Mouse (Mus musculus) lung, embryonic 15.5 days (tissue): ENCODE results near the gene Srrm3. TPM values are rescaled to one million over a fixed set of nuclear protein-coding genes. Genes with fewer than 3 reads are reported as not detected.

Experiments
- ATAC-seq: fragments of 200-750 bp; cut with Nextera tagmentation; 2 replicates; pipeline ENCODE4 v1.8.0; 2017; ENCODE audit warnings: moderate number of reproducible peaks, borderline replicate concordance; ENCODE audit not compliant: low FRiP score, low TSS enrichment; ENCODE audit errors: extremely low read depth
- H3K27ac ChIP-seq: fragments of 300-500 bp; sonication (generic); 2 replicates; pipeline ENCODE4 v1.5.1; 2015; ENCODE audit warnings: moderate library complexity, mild to moderate bottlenecking, inconsistent platforms
- H3K27me3 ChIP-seq: fragments of 300-500 bp; sonication (generic); 2 replicates; pipeline ENCODE4 v1.6.1; 2015; ENCODE audit warnings: inconsistent platforms
- H3K36me3 ChIP-seq: fragments of 300-500 bp; sonication (generic); 2 replicates; pipeline ENCODE4 v1.6.1; 2015; ENCODE audit warnings: inconsistent platforms
- H3K4me1 ChIP-seq: fragments of 300-500 bp; sonication (generic); 2 replicates; pipeline ENCODE4 v1.6.1; 2015; ENCODE audit warnings: inconsistent platforms
- H3K4me2 ChIP-seq: fragments of 300-500 bp; sonication (generic); 2 replicates; pipeline ENCODE4 v1.6.1; 2015; ENCODE audit warnings: inconsistent platforms, mild to moderate bottlenecking, moderate library complexity
- H3K4me3 ChIP-seq: fragments of 300-500 bp; sonication (generic); 2 replicates; pipeline ENCODE4 v1.5.1; 2015; ENCODE audit warnings: mild to moderate bottlenecking, inconsistent platforms
- H3K9ac ChIP-seq: fragments of 300-500 bp; sonication (generic); 2 replicates; pipeline ENCODE4 v1.6.1; 2015; ENCODE audit warnings: inconsistent platforms
- H3K9me3 ChIP-seq: fragments of 300-500 bp; sonication (generic); 2 replicates; pipeline ENCODE4 v1.6.1; 2016; ENCODE audit warnings: inconsistent platforms
- WGBS: fragments of 180-500 bp; shearing (Covaris S2); methylation state at CpG from one replicate; pipeline ENCODE4 v1.1.7; 2015; 5-methylcytosine and 5-hydroxymethylcytosine counted together
- polyA plus RNA-seq: library from polyadenylated mRNA; unstranded; fragments of >200 nt; fragmentation: Nextera tagmentation; extraction: Ambion mirVana; gene quantifications from 2 replicates; pipeline ENCODE4 v1.2.1, GENCODE M21; 2015

Gene Srrm3
- polyA plus RNA-seq, 1 experiment from 2014 or later, result 0.64 TPM

DNA sequence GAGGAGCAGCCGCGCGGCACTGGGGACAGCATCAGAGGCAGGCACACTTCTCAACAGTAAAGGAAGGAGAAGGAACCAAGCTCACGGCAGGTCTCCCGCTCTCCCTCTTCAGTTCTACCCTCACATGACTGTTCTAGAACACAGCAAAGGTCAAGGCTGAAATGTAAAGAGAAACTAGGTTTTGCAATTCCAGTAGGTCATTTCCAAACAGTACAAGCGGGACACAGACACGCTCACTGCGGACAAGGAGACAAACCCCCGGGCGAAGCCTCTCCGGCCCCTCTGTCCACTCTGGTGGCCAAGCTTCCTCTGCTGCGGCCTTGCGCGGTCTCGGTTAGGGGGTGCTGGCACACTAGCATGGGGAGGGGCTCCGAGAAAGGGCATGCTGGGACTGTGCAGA, 102.3 kb downstream of the Srrm3 start:
- peaks cover 47% of the 10 kb centered on the region for H3K36me3 ChIP-seq
- H3K4me3 ChIP-seq, result no peak overlapping the region
- H3K27me3 ChIP-seq, result no peaks in the 10 kb centered on the region
- H3K4me1 ChIP-seq, result peaks cover 36% of the 10 kb centered on the region
- 87% methylated on average over 16 of the region's 16 CpGs for WGBS
- no peak overlapping the region for H3K9ac ChIP-seq
- H3K9me3 ChIP-seq, result no peaks in the 10 kb centered on the region
- no peak overlapping the region for H3K4me2 ChIP-seq
- ATAC-seq, result no peak
- H3K27ac ChIP-seq, result peak overlapping the region; percentile 20; the same call in 1 of the 2 replicates

- Histone ChIP-seq H3K27ac (no peak overlapping the region), H3K36me3 (peaks cover 47% of the 10 kb centered on the region), H3K9ac (no peak overlapping the region), H3K27me3 (no peaks in the 10 kb centered on the region), H3K9me3 (no peaks in the 10 kb centered on the region), H3K4me1 (peaks cover 36% of the 10 kb centered on the region), H3K4me2 (no peak overlapping the region), H3K4me3 (no peak overlapping the region)
- WGBS, result 81% methylated on average over 10 of the region's 10 CpGs
- ATAC-seq, result no peak
Observed at GRCm38 (mm10) chr5:135909646-135910045, 103.0 kb downstream of the Srrm3 start.

DNA sequence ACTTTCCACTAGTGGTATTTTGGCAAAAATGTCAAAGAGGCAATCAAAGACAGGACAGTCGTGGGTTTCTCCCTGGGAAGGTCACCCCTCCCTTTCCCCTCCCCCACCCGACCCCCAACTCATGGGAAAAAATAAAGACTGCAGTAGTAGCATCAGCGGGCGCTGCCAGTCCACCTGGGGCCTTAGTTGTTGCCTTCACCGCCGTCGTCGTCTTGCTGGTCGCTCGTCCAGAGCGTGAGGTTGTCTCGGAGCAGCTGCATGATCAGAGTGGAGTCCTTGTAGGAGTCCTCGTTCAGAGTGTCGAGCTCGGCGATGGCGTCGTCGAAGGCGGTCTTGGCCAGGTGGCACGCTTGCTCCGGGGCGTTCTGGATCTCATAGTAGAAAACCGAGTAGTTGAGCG, 104.1 kb downstream of the Srrm3 start:
- no peak overlapping the region for H3K27ac ChIP-seq

DNA sequence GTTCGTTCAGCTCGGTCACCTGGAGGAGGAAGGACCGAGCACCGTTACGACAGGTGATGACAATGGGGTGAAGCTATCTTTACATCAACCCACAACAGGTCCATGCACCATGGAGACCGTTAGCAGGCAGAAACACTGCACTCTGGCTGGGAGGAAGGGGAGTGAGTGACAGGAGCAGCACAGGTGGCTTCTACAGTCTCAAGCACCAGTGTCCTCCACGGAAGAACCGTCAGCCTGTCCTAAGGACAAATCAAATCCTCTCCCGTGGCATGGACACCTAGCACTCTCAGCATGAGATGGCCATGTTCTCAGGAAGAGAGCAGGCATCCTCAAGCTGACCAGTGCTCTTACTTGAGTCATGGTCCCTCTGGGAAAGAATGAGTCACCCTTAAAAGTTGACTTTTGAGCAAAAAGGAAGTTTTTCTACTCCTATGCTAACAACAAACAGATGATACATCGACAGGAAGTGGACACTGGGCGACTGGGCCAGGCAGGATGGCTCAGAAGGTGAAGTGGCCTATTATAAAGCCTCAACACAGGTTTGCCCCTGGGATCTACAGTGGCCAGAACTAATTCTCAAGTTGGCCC, 105.0 kb downstream of the Srrm3 start:
- Histone ChIP-seq H3K4me2 (no peak overlapping the region), H3K27ac (no peak overlapping the region), H3K27me3 (no peaks in the 10 kb centered on the region), H3K4me1 (peaks cover 24% of the 10 kb centered on the region), H3K4me3 (no peak overlapping the region), H3K9me3 (no peaks in the 10 kb centered on the region), H3K36me3 (peaks cover 47% of the 10 kb centered on the region), H3K9ac (no peak overlapping the region)
- no peak for ATAC-seq
- WGBS, result 82% methylated on average over 11 of the region's 11 CpGs

More for the DNA sequence above, 104.1 kb downstream of the Srrm3 start:
- Histone ChIP-seq H3K9me3 (no peaks in the 10 kb centered on the region), H3K36me3 (peaks cover 47% of the 10 kb centered on the region), H3K9ac (no peak overlapping the region), H3K4me1 (peaks cover 30% of the 10 kb centered on the region), H3K4me2 (no peak overlapping the region), H3K27me3 (no peaks in the 10 kb centered on the region), H3K4me3 (no peak overlapping the region)
- WGBS, result 85% methylated on average over 25 of the region's 25 CpGs
- no peak for ATAC-seq

- H3K4me1 ChIP-seq, result peaks cover 13% of the 10 kb centered on the region
- peaks cover 41% of the 10 kb centered on the region for H3K36me3 ChIP-seq
- no peak for ATAC-seq
- 64% methylated on average over 5 of the region's 5 CpGs for WGBS
- no peak overlapping the region for H3K9ac ChIP-seq
- no peaks in the 10 kb centered on the region for H3K9me3 ChIP-seq
- no peak overlapping the region for H3K27ac ChIP-seq
- H3K27me3 ChIP-seq, result no peaks in the 10 kb centered on the region
- H3K4me2 ChIP-seq, result no peak overlapping the region
- H3K4me3 ChIP-seq, result no peak overlapping the region
Observed at GRCm38 (mm10) chr5:135913201-135913600, 106.5 kb downstream of the Srrm3 start.

DNA sequence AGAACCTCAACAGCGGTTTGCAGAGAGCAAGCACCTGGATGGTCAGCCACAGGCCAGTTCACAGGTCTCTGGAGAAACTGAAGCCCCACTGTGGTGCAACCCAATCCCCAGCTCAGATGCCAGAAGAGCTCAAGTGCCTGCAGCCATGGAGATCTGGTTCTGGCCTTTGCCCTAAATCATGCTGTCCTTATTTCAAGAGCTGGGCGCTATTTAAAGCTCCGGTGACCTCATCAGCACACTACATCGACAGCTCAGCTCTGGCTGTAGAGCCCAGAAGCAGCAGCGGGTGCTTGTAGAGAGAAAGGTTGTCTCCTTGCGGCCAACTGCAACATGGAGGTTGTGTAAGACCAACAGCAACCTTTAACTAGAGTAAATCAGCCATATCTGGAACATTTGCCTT, 107.5 kb downstream of the Srrm3 start:
- no peaks in the 10 kb centered on the region for H3K9me3 ChIP-seq
- no peaks in the 10 kb centered on the region for H3K27me3 ChIP-seq
- H3K4me3 ChIP-seq, result no peak overlapping the region
- 0 out of 2 replicates have a peak, but pooled peaks have one; percentile 25 for ATAC-seq
- no peak overlapping the region for H3K9ac ChIP-seq
- peaks cover 43% of the 10 kb centered on the region for H3K36me3 ChIP-seq
- WGBS, result 73% methylated on average over 6 of the region's 6 CpGs
- peaks cover 10% of the 10 kb centered on the region for H3K4me1 ChIP-seq
- H3K4me2 ChIP-seq, result no peak overlapping the region
- no peak overlapping the region for H3K27ac ChIP-seq

- ATAC-seq, result no peak
- no peak overlapping the region for H3K4me3 ChIP-seq
- no peak overlapping the region for H3K27ac ChIP-seq
- no peak overlapping the region for H3K9ac ChIP-seq
- no peaks in the 10 kb centered on the region for H3K27me3 ChIP-seq
- H3K4me1 ChIP-seq, result peaks cover 9% of the 10 kb centered on the region; the same call in 1 of the 2 replicates
- H3K36me3 ChIP-seq, result peaks cover 40% of the 10 kb centered on the region
- H3K4me2 ChIP-seq, result no peak overlapping the region
- no peaks in the 10 kb centered on the region for H3K9me3 ChIP-seq
- 69% methylated on average over 6 of the region's 6 CpGs for WGBS
Observed at GRCm38 (mm10) chr5:135916051-135916565, 109.4 kb downstream of the Srrm3 start.

DNA sequence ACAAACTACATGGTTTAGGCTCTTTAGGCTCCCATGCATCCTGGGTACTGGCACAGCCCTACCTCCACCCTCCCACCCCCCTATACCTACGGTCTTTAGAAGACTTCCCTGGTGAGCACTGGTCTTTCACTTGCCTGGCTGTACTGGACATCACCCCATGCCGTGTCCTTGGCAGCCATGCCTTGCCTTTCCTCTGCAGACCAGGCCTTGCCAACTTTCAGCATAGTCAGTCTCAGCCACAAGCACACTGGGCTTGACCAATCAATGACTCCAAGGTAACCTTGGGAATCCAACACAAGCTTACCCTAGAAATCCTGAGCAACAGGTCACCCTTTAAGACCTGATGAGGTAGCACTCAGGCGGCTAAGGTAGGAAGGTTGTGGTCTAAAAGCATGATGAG, 109.9 kb downstream of the Srrm3 start:
- H3K9me3 ChIP-seq, result no peaks in the 10 kb centered on the region
- H3K27ac ChIP-seq, result no peak overlapping the region
- no peak overlapping the region for H3K4me2 ChIP-seq
- H3K4me3 ChIP-seq, result no peak overlapping the region
- H3K27me3 ChIP-seq, result no peaks in the 10 kb centered on the region
- peaks cover 9% of the 10 kb centered on the region; the same call in 1 of the 2 replicates for H3K4me1 ChIP-seq
- ATAC-seq, result no peak
- peaks cover 40% of the 10 kb centered on the region for H3K36me3 ChIP-seq
- no peak overlapping the region for H3K9ac ChIP-seq
- WGBS, result 80% methylated on average over 3 of the region's 3 CpGs

DNA sequence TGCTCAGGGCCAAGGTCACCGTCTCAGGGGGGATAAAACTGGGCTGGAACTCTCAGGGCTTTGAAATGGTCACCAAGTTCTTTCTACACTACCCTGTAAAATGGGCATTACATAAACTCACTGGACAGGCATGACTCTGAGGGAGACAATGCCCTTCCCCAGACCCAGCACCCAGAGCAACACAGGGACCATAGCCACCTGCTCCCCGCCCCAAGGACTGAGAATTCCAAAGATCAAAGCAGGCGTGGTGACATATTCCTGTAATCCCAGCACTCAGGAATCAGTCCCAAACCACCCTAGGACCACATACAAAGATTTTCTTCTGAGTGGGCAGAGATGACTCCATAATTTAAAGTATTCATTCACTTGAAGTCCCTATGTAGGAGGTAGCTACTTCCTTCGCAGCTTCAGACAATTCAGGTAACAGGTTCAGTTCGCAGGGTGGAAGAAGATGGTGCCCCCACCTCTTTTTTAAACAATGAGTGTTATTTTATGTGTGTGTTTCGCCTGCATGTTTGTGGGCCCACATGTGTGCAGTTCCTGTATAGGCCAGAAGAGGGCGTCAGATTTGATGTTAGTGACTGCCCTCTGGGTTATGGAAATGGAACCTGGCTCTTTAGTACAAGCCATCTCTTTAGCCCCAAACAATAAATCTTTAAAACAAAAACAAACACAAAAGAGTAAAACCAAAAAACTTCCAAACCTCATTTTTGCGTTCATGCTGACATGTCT, 110.8 kb downstream of the Srrm3 start:
- Histone ChIP-seq H3K9me3 (no peaks in the 10 kb centered on the region), H3K36me3 (peaks cover 45% of the 10 kb centered on the region), H3K4me2 (no peak overlapping the region), H3K9ac (no peak overlapping the region), H3K4me3 (no peak overlapping the region), H3K27ac (no peak overlapping the region), H3K27me3 (no peaks in the 10 kb centered on the region), H3K4me1 (peaks cover 9% of the 10 kb centered on the region; the same call in 1 of the 2 replicates)
- no peak for ATAC-seq
- 90% methylated on average over 8 of the region's 8 CpGs for WGBS

- peaks cover 49% of the 10 kb centered on the region for H3K36me3 ChIP-seq
- no peak overlapping the region for H3K4me3 ChIP-seq
- no peak for ATAC-seq
- peaks cover 9% of the 10 kb centered on the region; the same call in 1 of the 2 replicates for H3K4me1 ChIP-seq
- 89% methylated on average over 5 of the region's 5 CpGs for WGBS
- no peak overlapping the region for H3K4me2 ChIP-seq
- H3K27me3 ChIP-seq, result no peaks in the 10 kb centered on the region
- no peaks in the 10 kb centered on the region for H3K9me3 ChIP-seq
- H3K9ac ChIP-seq, result no peak overlapping the region
- H3K27ac ChIP-seq, result no peak overlapping the region
Observed at GRCm38 (mm10) chr5:135918059-135918437, 111.4 kb downstream of the Srrm3 start.

DNA sequence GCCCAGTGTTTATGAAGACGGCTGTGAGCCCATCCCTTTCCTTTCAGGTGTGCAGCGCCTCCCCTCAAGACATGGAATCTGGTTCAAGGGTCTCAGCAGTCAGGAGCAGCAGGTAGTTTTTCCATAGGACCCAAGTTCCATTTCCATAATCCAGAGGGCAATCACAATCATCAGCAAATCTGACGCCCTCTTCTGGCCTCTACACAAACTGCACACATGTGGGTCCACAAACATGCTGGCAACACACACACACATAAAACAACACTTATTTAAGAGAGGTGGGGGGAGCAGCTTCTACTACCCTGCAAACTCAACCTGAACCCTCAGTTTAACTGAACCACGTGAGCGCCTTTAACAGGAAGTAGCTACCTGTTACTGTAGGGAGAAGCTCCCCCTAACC, 111.9 kb downstream of the Srrm3 start:
- Histone ChIP-seq H3K27ac (no peak overlapping the region), H3K9me3 (no peaks in the 10 kb centered on the region), H3K9ac (no peak overlapping the region), H3K4me3 (no peak overlapping the region), H3K4me2 (no peak overlapping the region), H3K36me3 (peaks cover 52% of the 10 kb centered on the region), H3K27me3 (no peaks in the 10 kb centered on the region), H3K4me1 (peaks cover 9% of the 10 kb centered on the region; the same call in 1 of the 2 replicates)
- ATAC-seq, result no peak
- 95% methylated on average over 5 of the region's 5 CpGs for WGBS

DNA sequence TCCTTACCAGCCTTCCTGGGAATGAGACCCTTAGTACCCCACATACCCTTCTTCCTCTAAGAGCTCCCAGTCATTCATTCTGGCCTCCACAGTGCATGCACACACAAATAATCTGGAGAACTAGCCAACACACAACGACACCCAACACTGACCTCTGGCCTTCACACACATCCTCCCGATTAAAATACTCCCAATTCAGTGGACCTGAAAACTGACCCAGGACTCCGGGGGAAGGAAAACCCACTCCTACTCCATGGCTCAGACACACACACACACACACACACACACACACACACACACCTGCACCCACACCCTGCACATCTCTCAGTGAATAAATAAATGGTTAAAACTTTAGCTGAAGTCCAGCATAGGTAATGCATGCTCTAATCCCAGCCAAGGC, 113.2 kb downstream of the Srrm3 start:
- WGBS, result 88% methylated on average over 3 of the region's 3 CpGs
- Histone ChIP-seq H3K4me2 (no peak overlapping the region), H3K4me1 (0 out of 2 replicates have a peak, but pooled peaks cover 4% of the 10 kb centered on the region), H3K27ac (no peak overlapping the region), H3K9ac (no peak overlapping the region), H3K4me3 (no peak overlapping the region), H3K27me3 (no peaks in the 10 kb centered on the region), H3K9me3 (no peaks in the 10 kb centered on the region), H3K36me3 (peaks cover 58% of the 10 kb centered on the region)
- no peak for ATAC-seq
